Mouse (Mus musculus) spleen, postnatal 36 days (tissue): ENCODE results near the gene Lingo3.
"Not testable (repeated sequence)": the region's sequence is repeated elsewhere in the genome, so short reads cannot be mapped to it uniquely, and the experiment has no call there.

Source experiments
- DNase-seq, 2 experiments: peaks; one replicate each; pipeline ENCODE4 v3.0.0; 2022; ENCODE audit warnings: low spot score in 2 of 2, mixed read lengths in 1 of 2

The Lingo3 gene

GRCm38 (mm10) chr10:80843087-80843930 lies 530 bp downstream of the Lingo3 start:
- no peak for DNase-seq

GRCm38 (mm10) chr10:80842334-80842733 lies 1.5 kb downstream of the Lingo3 start:
- DNase-seq = no peak

DNA sequence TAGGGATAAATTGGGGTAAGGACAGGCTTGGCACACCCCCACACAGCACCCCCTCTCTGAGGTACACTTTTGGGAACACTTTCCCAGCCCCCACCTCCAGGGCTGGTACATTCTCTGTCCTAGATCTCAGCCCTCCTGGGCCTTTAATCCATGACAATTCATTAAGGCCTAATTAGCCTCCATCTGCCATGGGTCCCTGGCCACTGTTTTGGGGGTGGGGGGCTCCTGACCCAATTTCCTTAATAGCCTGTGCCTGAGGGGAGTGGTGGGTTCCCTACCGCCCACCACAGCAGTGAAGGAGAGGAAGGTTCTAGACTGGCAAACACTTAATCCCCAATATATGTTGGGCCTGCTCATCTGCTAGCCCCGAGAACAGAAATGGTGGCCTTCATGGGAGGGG lies 2.2 kb downstream of the Lingo3 start:
- DNase-seq = no peak

DNA sequence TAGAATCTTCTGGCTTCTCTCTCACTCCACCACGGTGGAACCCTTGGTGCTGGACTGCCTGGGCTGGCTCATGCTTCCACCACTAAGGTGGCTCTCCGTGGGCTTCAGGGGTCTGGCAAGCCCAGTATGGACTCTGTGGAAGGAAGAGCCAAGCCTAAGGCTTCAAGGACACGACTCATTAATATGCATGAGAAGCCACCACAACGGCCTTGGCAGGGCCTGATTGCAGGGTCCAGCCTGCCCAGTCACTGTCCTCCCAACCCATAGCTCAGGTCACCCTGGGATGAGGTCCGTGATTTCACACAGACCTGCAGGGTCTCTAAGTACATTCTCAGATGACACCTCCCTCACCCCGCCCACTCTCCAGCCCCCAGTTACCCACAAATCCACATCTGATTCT lies 4.0 kb downstream of the Lingo3 start:
- DNase-seq = no peak

DNA sequence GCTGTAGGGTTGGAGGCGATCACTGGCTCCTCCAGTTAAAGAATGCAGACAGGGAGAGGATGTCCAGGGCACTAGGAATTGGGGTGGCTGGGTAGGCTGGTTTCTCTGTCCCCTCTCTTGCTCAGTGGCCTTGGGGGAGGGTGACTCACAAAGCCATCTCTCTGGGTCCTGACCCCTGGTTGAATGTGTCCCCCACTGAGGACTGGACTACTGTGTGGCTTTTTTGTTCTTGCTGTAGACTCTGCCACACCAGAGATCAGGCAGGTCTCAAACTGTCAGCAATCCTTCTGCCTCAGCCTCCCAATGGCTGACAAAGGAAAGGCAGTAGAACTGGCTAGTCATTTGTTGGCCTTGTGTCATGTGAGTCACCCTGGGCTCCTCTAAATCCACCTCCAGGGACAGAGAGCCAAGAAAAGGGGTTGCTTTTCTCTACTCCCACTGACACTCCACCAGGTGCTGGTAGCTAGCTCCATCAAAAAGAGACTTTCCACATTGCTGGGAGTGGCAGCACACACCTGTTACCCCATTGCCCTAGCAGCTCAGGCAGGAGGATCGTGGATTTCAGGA lies 5.4 kb downstream of the Lingo3 start:
- DNase-seq = no peak

- no peak for DNase-seq
Measured at GRCm38 (mm10) chr10:80837827-80838226, 6.0 kb downstream of the Lingo3 start.

DNA sequence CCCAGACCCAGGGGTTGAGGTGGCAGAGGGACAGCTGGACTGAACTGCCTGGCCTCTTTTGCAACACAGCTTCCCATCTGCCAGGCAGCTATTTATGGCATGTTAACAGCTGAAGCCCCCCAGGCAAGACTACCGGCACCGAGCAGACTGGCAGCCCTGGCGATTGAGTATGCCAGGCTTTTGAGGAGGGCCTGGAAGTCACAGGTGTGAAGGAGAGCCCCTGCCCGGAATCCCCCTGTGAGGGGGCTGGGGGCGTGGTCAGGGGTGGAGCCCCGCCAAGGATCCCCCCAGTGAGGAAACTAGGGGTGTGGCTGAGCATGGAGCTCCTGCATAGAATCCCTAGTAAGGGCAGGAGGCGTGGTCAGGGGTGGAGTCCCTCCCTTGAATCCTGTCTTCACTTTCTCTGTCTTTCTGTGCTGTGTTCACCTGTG lies 6.9 kb downstream of the Lingo3 start:
- DNase-seq = no peak

- no peak for DNase-seq
Measured at GRCm38 (mm10) chr10:80835617-80836016, 8.2 kb downstream of the Lingo3 start.

DNA sequence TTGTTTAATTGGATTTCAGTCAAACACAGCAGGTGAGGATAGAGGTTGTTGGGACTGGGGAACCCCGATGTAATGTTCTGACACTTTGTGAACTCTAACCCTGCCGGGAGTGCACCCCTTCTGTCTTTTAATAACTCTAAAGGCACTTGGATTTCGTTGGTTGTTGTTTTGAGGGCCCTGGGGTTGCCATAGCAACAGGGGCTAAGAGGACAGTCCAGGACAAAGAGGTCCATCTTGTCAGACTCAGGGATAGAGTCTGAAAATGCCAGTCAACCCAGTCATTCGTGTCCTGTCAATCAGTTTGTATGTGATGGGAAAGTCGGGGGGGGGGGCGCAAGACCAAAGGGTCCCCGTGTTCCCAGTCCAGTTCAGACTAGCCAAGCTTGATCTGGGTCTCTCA lies 11.0 kb downstream of the Lingo3 start:
- no peak for DNase-seq

- DNase-seq = peak; percentile 60 to 71
Measured at GRCm38 (mm10) chr10:80831136-80831535, 12.7 kb downstream of the Lingo3 start.

GRCm38 (mm10) chr10:80829359-80830278 lies 14.2 kb downstream of the Lingo3 start:
- DNase-seq = no peak

DNA sequence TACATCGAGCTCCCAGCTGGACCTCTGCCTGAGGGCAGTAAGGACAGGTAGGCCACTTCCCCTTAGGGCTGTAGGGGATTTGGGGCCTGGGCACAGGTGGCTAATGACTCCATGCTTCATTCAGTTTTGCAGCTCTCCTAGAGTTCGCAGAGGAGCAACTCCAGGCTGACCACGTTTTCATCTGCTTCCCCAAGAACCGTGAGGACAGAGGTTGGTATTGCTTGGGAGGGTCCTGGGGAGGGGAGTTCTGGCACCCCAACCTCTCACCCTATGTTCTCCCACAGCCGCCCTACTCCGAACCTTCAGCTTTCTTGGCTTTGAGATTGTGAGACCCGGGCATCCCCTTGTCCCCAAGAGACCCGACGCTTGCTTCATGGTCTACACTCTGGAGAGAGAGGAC lies 15.3 kb downstream of the Lingo3 start:
- DNase-seq = not testable (repeated sequence)

- no peak for DNase-seq
Measured at GRCm38 (mm10) chr10:80827870-80828420, 15.9 kb downstream of the Lingo3 start.

DNA sequence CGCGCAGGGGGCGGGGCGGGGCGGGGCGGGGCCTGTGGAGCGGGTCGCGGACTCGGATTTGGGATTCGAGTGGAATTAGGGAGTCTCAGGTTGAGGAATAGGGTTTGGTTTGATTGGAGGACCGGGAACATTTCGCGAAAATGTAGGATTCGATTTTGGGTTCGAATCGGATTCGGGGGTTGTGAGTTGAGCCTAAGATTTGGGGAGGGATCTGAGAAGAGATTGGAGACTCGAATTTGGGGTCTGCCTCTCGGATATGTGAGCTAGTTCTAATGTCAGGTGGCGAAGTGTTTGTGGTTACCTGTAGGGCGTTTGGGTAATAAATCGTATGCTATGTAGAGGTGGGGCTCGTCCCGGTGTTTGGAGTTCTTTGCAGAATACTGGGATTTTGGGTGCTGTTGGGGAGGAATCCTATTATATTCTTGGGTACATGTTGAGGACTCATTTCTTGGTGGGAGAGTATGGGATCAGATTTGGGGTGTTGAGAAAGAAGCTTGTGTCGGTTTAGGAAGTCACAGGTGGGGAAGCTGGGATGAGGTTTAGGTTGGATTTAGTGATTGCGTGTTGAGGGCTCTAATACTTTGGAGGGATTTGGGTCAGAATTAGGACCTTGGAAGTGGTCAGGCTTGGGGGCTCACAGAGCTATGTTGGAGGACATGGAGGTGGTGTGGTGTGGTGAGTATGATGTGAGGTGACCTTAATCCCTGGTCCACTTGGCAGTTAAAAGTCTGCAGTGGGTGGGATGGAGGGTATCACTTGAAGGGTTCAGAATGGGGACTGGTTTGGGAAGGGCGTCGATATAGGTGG lies 16.6 kb downstream of the Lingo3 start:
- DNase-seq = no peak

GRCm38 (mm10) chr10:80826151-80827062 lies 17.4 kb downstream of the Lingo3 start, which contains the start of gene Oaz1:
Oaz1 (plus strand) TSS chr10:80826656.
- DNase-seq = peak; percentile 99 to 100

- no peak for DNase-seq
Measured at GRCm38 (mm10) chr10:80824827-80825226, 19.0 kb downstream of the Lingo3 start.

GRCm38 (mm10) chr10:80823847-80824643 lies 19.8 kb downstream of the Lingo3 start:
- DNase-seq = peak; percentile 27 to 41

- DNase-seq = no peak
Measured at GRCm38 (mm10) chr10:80823316-80823715, 20.5 kb downstream of the Lingo3 start.

- no peak for DNase-seq
Measured at GRCm38 (mm10) chr10:80822528-80822927, 21.3 kb downstream of the Lingo3 start.
